Mouse (Mus musculus) C2C12 (cell line): ENCODE data around the gene Ggt1.

Experiments used
- CTCF ChIP-seq: IDR thresholded peaks from one replicate; pipeline ENCODE4 v1.5.1; 2011; ENCODE audit not compliant: control insufficient read depth, insufficient read depth, insufficient read length
- FOSL1 ChIP-seq: IDR thresholded peaks from one replicate; pipeline ENCODE4 v1.8.0; 2011; ENCODE audit warnings: mild to moderate bottlenecking, low read length; ENCODE audit not compliant: poor library complexity, insufficient read depth, severe bottlenecking
- MAX ChIP-seq: IDR thresholded peaks from one replicate; pipeline ENCODE4 v1.6.1; 2011; ENCODE audit warnings: mild to moderate bottlenecking, control low read depth
- MYOD1 ChIP-seq: IDR thresholded peaks from one replicate; pipeline ENCODE4 v1.6.1; 2011; ENCODE audit warnings: low read depth; ENCODE audit not compliant: control insufficient read depth, insufficient read length
- USF1 ChIP-seq: IDR thresholded peaks from one replicate; pipeline ENCODE4 v1.6.1; 2011; ENCODE audit warnings: low read depth, mild to moderate bottlenecking, control low read depth, moderate library complexity

GRCm38 (mm10) chr10:75571937-75572336 is 10.5 kb downstream of the Ggt1 start:
- TF ChIP-seq CTCF (no peak), FOSL1 (no peak), USF1 (no peak), MYOD1 (no peak), MAX (no peak)
